Mouse (Mus musculus) stomach, postnatal 0 days (tissue): ENCODE measurements at regions not wholly inside any gene's neighbourhood (a gene's known extent, or its start where the extent isn't known, plus 50 kb on each side); places are given as distances from the start of the nearest gene placed in this dataset.

ENCODE experiments used
- CTCF ChIP-seq: IDR thresholded peaks from 2 replicates; pipeline ENCODE4 v1.5.1; 2016; ENCODE audit warnings: antibody characterized with exemption, low read depth, mild to moderate bottlenecking, moderate library complexity
- EP300 ChIP-seq: optimal IDR thresholded peaks from 2 replicates; pipeline ENCODE3; 2016; ENCODE audit warnings: antibody characterized with exemption

- no peak for TF ChIP-seq EP300
- no peak for TF ChIP-seq CTCF
These were observed 385.3 kb upstream of the Kcnab2 start for GRCm38 (mm10) chr4:152862818-152863614.
